Mouse (Mus musculus) hindbrain, embryonic 10.5 days (tissue): ENCODE results near the gene Rnf167. TPM values are rescaled to one million over a fixed set of nuclear protein-coding genes. Genes with fewer than 3 reads are reported as not detected.
A peak's percentile ranks its signal among the peaks of the same experiment; 100 is the strongest.

Source experiments
- DNase-seq: peaks from one replicate; pipeline ENCODE4 v3.0.0-alpha.2; 2017; ENCODE audit warnings: low spot score
- H3K27ac ChIP-seq: fragments of 300-500 bp; sonication (generic); 2 replicates; pipeline ENCODE4 v1.5.1; 2016; ENCODE audit warnings: mild to moderate bottlenecking, moderate library complexity
- H3K27me3 ChIP-seq: fragments of 300-500 bp; sonication (generic); 2 replicates; pipeline ENCODE4 v1.6.1; 2016; ENCODE audit warnings: mild to moderate bottlenecking; ENCODE audit not compliant: poor library complexity, insufficient read depth, severe bottlenecking
- H3K36me3 ChIP-seq: fragments of 300-500 bp; sonication (generic); 2 replicates; pipeline ENCODE4 v1.6.1; 2016; ENCODE audit warnings: mild to moderate bottlenecking, moderate library complexity
- H3K4me1 ChIP-seq: fragments of 300-500 bp; sonication (generic); replicated peaks from 2 replicates; pipeline ENCODE4 v1.6.1; 2016; ENCODE audit warnings: mild to moderate bottlenecking
- H3K4me3 ChIP-seq: fragments of 300-500 bp; sonication (generic); 2 replicates; pipeline ENCODE4 v1.5.1; 2016; ENCODE audit warnings: mild to moderate bottlenecking, moderate library complexity
- H3K9me3 ChIP-seq: fragments of 300-500 bp; sonication (generic); 2 replicates; pipeline ENCODE4 v1.6.1; 2016; ENCODE audit warnings: mild to moderate bottlenecking, moderate library complexity
- WGBS: fragments of 180-500 bp; shearing (Covaris S2); methylation state at CpG from one replicate; pipeline ENCODE4 v1.1.7; 2016; 5-methylcytosine and 5-hydroxymethylcytosine counted together
- polyA plus RNA-seq: library from polyadenylated mRNA; unstranded; fragments of >200 nt; fragmentation: Nextera tagmentation; extraction: Ambion mirVana; gene quantifications from 2 replicates; pipeline ENCODE4 v1.2.1, GENCODE M21; 2016

Rnf167 gene
- polyA plus RNA-seq, 1 experiment from 2014 or later: 97.1 TPM

DNA sequence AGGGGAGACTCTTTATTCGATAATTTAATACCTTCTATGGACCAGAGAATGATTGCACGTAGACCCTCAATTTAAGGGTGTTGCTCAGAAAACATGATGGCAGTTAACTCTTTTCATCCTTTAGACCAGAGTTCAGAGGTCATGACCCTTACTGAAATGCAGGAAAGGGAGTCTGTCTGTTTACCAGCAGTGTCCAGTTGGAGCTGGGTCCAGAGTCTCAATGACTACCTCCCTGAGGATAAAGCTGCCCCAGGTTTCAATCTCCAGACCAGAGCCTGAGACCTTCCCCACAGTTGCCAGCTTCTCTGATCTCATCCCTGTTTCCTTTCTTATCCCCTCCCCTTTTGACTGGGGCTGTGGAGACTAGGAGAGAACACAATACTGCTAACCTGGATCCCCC lies 31.5 kb downstream of the Rnf167 start:
- 60% methylated on average over 2 of the region's 2 CpGs for WGBS
- Histone ChIP-seq H3K4me1 (peaks cover 42% of the 10 kb centered on the region), H3K27ac (no peak overlapping the region), H3K4me3 (no peak overlapping the region), H3K36me3 (peaks cover 71% of the 10 kb centered on the region), H3K9me3 (no peaks in the 10 kb centered on the region), H3K27me3 (no peaks in the 10 kb centered on the region)
- no peak for DNase-seq

DNA sequence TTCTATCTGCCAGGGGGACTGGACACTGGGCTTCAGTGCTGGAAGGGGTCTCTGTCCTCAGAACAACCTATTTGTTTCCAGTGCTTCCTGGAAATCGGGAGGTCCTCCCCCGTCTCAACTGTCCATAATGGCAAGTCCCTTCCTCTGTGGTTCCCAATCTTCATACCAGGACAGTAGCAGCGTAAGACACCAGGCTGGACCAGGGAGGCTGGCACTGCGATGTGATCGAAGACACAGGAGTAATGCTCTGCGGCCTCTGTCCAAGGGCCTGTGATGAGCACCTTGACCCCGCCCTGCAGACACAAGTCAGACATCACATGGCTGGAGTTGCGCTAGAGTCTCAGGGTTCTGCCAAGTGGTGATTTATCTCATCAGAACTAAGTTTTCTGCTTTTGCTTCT lies 32.3 kb downstream of the Rnf167 start:
- H3K36me3 ChIP-seq: peaks cover 71% of the 10 kb centered on the region
- H3K4me3 ChIP-seq: no peak overlapping the region
- WGBS: 97% methylated on average over 8 of the region's 8 CpGs
- H3K27me3 ChIP-seq: no peaks in the 10 kb centered on the region
- no peak overlapping the region for H3K27ac ChIP-seq
- no peak for DNase-seq
- peaks cover 35% of the 10 kb centered on the region for H3K4me1 ChIP-seq
- no peaks in the 10 kb centered on the region for H3K9me3 ChIP-seq

DNA sequence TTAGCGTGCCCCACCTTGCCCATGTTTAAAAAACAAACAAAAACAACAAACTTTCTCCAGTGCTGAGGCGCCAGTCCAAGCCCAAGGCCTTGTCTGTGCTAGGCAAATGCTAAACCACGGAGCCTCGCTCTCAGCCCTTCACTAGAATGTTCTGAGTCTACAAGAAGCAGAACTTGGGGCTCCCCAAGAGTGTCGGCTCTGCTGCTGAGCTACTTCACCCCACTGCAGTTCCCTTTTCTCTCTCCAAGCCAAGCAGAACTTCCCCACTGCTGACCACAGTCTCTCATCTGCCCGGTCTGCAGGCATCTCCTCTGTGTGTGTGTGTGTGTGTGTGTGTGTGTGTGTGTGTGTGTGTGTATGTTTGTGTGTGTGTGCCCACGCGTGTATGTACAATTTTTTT lies 32.9 kb downstream of the Rnf167 start:
- peaks cover 73% of the 10 kb centered on the region for H3K36me3 ChIP-seq
- no peak for DNase-seq
- H3K4me3 ChIP-seq: no peak overlapping the region
- H3K27me3 ChIP-seq: no peaks in the 10 kb centered on the region
- WGBS: 84% methylated on average over 8 of the region's 8 CpGs
- H3K4me1 ChIP-seq: peaks cover 34% of the 10 kb centered on the region
- H3K27ac ChIP-seq: no peak overlapping the region
- H3K9me3 ChIP-seq: no peaks in the 10 kb centered on the region

DNA sequence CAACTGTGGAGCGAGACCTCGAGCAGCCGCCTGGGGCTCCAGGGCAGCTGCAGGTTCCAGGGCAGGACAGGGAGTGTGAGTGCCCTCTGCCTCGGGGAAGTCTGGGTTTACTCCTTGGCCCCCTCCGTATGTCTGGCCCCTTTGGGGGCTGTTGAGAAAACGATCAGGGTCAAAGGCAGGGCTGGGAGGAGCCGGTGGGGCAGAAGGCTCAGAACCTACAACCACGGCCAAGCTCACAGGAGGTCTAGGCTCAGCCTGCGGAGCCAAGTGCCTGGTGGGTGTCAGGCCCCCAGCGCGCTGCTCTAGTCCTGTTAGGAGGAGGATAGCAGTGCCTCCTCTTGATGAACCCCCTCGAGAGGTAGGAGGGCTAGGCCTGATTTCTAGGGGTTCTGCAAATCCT lies 34.1 kb downstream of the Rnf167 start:
- H3K4me1 ChIP-seq: peaks cover 36% of the 10 kb centered on the region
- H3K27ac ChIP-seq: peak overlapping the region; percentile 81
- no peak for DNase-seq
- no peaks in the 10 kb centered on the region for H3K27me3 ChIP-seq
- 0 out of 2 replicates have a peak overlapping the region, but pooled peaks have one; percentile 0 for H3K4me3 ChIP-seq
- peaks cover 69% of the 10 kb centered on the region for H3K36me3 ChIP-seq
- WGBS: 55% methylated on average over 12 of the region's 12 CpGs
- no peaks in the 10 kb centered on the region for H3K9me3 ChIP-seq

DNA sequence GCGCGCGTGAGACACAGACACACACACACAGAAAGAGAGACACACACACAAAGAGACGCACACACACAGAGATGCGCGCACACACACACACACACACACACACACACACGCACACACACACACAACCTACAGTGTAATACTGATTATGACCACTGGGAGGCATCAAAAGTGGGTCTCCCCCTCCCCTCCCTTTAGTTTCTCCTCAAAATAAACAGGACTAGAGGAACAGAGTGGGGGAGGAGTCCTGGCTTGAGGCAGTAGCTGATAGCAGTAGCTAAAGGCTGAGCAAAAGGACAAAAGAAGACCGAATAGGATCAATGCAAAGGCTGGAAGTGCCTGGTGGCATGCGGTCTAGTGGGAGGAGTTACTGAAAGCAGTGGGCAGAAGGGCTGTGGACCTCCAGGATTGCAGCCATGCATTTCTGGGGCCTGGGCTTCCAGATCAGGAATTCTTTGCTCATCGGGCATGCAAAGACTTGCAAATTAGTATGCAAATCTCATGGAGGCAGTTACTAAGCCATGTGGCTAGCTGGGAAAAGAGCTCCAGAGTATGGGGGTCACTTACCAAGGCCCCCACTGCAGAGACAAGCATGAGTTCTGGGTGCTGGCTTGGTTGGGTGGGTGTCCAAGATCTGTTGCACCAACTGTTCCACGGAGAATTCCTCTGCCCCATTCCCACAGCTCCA lies 35.0 kb downstream of the Rnf167 start:
- Histone ChIP-seq H3K36me3 (peaks cover 62% of the 10 kb centered on the region), H3K4me1 (peaks cover 45% of the 10 kb centered on the region), H3K27me3 (no peaks in the 10 kb centered on the region), H3K9me3 (no peaks in the 10 kb centered on the region), H3K27ac (peak overlapping the region; percentile 81), H3K4me3 (peak overlapping the region; percentile 20; the same call in 1 of the 2 replicates)
- 13% methylated on average over 11 of the region's 11 CpGs for WGBS
- DNase-seq: peak; percentile 72

DNA sequence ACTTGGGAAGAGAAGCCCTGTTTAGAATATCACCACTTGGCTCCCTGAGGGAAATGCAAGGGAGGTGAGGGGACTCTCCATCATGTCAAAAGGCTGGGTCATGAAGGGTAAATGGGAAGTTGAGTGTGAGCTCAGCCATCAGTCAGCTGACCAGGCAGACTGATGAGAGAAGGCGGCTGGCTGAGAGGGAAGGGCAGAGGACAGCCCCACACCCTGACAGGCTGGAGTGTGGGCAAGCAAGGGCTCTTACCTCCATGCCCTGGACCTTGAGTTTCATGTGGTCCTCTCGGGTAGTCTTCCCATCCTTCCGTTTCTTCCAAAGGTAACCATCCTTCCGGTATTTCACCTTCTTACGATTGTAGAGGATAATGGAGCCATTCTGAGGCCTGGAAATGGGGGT lies 36.6 kb downstream of the Rnf167 start:
- no peaks in the 10 kb centered on the region for H3K9me3 ChIP-seq
- H3K4me1 ChIP-seq: peaks cover 56% of the 10 kb centered on the region
- no peak overlapping the region for H3K4me3 ChIP-seq
- no peaks in the 10 kb centered on the region for H3K27me3 ChIP-seq
- 89% methylated on average over 5 of the region's 5 CpGs for WGBS
- DNase-seq: no peak
- peaks cover 56% of the 10 kb centered on the region for H3K36me3 ChIP-seq
- H3K27ac ChIP-seq: no peak overlapping the region

DNA sequence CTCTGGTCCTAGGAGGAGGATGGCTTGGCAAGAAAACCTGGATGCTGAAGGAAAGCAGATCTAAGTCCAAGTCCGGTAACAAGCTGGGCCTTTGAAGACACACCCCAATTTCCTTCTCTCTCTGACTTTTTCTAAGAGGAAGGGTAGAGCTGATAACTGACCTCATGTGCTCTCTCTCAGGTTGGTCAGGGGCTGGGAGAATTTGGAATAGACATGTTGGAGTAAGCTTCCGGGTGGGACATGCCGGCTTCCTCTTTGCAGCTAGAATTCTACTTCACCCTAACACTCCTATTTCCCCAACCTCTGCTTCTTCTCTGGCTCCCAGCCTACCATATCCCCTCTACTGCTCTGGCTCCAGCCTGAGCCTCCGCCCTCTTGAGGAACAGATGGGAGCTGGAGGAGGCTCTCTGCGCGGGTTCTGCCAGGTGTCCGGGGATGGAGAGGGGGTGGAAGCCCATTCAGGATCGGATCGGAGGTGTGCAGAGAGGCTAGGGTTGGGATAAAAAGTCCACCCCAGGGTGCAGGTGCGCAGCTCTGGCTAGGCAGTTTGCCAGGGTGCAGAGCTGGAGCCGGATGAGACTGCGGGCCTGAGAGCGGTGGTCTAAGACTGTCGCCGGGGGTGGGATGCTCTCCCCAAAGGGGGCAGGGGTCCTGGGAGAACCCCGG lies 40.0 kb downstream of the Rnf167 start:
- Histone ChIP-seq H3K4me1 (peaks cover 45% of the 10 kb centered on the region), H3K27me3 (no peaks in the 10 kb centered on the region), H3K36me3 (peaks cover 36% of the 10 kb centered on the region), H3K9me3 (no peaks in the 10 kb centered on the region), H3K4me3 (peak overlapping the region; percentile 82), H3K27ac (peak overlapping the region; percentile 92)
- DNase-seq: no peak
- 6% methylated on average over 16 of the region's 16 CpGs for WGBS

DNA sequence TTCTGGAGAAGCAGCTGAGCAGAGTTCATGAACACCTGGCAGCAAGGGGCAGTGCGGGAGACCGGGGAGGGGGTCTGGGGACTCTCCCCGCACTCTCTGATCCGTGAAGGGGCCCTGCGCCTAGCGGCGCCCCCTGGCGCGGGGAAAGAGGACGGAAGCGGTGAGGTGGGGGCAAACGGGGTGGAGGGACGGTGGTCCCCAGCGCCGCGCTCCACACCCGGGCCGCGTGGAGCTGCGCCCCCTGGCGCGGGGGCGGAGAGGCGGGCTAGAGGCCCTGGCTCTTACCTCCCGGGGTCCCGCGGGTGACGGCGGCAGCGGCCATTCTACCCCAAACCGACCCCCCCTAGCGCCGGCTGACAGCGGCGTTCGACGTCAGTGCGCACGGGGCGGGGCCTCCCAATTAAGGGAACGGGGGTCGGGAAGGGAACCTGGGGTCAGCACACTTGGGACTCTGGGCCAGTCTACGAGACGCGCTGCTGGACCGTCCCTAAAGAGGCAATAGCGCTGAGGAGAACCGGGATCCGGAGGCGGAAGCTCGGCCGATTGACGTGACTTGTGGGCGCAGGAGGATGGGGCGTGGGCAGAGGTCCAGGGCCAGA lies 40.7 kb downstream of the Rnf167 start, which contains the start of gene Camta2:
Gene Camta2, minus strand, starts transcription at position 505 of the 599 bp plus-strand sequence.
- Histone ChIP-seq H3K4me1 (peaks cover 38% of the 10 kb centered on the region), H3K4me3 (peak within 1 kb of the TSS; percentile 82), H3K27ac (peak within 1 kb of the TSS; percentile 92), H3K27me3 (no peaks in the 10 kb centered on the region), H3K9me3 (no peaks in the 10 kb centered on the region), H3K36me3 (peaks cover 31% of the 10 kb centered on the region)
- under 1% methylated on average over 55 of the region's 55 CpGs for WGBS
- DNase-seq: peak; percentile 88

DNA sequence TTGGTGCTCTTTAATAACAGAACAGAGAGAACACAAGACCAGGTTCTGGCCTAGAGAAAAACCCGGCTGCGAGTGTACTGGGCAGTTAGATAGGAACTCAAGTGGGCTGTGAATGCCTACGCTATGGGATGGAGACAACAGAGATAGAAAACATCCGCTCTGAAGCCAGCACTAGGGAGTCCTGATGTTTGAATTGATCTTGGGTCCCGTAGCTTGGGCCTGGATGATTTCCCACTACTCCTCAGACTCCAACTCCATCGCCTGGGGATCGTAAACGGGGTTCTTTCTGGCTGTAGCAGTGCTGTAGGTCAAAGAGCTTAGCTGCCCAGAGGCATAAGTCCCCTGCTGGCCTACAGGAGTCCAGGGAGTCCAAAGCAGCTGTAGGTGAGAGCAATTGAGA lies 41.3 kb downstream of the Rnf167 start:
- Histone ChIP-seq H3K27me3 (no peaks in the 10 kb centered on the region), H3K4me3 (peak overlapping the region; percentile 82), H3K9me3 (no peaks in the 10 kb centered on the region), H3K36me3 (peaks cover 24% of the 10 kb centered on the region), H3K27ac (peak overlapping the region; percentile 92), H3K4me1 (peaks cover 32% of the 10 kb centered on the region)
- DNase-seq: no peak
- 10% methylated on average over 8 of the region's 8 CpGs for whole genome bisulfite sequencing

DNA sequence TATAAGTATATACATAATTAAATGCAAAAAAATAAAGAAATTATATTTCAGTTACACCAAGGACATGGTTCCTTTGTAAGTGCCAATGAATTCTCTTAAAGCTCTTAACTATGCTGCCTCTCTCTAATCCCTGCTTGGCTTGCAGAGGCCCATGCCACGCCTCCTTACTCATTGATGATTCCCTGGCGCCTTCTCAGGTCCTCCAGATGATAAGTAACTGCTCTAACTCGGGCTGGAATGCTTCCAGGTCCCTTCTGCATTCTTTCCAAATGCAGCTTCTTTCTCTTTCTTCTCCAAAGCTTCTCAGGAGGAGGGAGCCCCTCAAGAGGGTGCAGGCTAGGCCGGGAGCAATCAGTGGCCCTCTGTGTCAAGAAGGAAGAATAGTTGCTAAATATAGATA lies 42.5 kb downstream of the Rnf167 start:
- 61% methylated on average over 4 of the region's 4 CpGs for WGBS
- no peak for DNase-seq
- no peak overlapping the region for H3K4me3 ChIP-seq

DNA sequence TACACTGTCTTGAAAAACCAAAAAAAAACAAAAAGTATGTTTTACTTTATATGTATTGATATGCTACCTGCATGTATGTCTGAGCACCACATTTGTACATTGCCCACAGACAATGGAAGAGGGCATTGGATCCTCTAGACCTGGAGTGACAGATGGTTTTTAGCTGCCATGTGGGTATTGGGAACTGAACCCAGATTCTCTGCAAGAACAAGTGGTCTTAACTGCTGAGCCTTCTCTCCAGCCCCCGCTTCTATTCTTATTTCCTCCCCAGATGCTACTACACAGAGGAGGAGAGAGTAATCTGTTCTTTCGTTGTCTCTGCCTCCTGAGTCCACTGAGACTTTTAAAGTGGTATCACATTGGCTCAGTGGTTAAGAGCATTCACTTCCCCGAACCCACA lies 46.5 kb downstream of the Rnf167 start:
- no peak overlapping the region for H3K27ac ChIP-seq
- H3K4me3 ChIP-seq: no peak overlapping the region
- DNase-seq: no peak
- no peaks in the 10 kb centered on the region for H3K36me3 ChIP-seq
- peaks cover 6% of the 10 kb centered on the region for H3K4me1 ChIP-seq
- no peaks in the 10 kb centered on the region for H3K27me3 ChIP-seq
- no peaks in the 10 kb centered on the region for H3K9me3 ChIP-seq
- 79% methylated on average over 3 of the region's 3 CpGs for WGBS

More for the DNA sequence above, 42.5 kb downstream of the Rnf167 start:
- Histone ChIP-seq H3K9me3 (no peaks in the 10 kb centered on the region), H3K27me3 (no peaks in the 10 kb centered on the region), H3K27ac (no peak overlapping the region), H3K4me1 (peaks cover 32% of the 10 kb centered on the region), H3K36me3 (peaks cover 12% of the 10 kb centered on the region)

DNA sequence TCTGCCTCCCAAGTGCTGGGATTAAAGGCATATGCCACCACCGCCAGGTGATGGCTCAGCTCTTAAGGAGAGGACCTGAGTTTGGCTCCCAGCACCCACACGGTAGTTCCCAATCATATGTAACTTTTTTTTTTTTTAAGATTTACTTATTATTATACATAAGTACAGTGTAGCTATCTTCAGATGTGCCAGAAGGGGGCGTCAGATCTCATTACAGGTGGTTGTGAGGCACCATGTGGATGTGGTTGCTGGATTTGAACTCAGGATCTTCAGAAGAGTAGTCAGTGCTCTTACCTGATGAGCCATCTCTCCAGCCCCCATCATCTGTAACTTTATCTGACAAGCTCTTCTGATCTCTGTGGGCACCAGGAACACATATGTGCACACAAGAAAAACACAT lies 50.3 kb downstream of the Rnf167 start:
- H3K4me1 ChIP-seq: peaks cover 29% of the 10 kb centered on the region
- no peaks in the 10 kb centered on the region for H3K27me3 ChIP-seq
- 76% methylated on average over 3 of the region's 3 CpGs for WGBS
- H3K36me3 ChIP-seq: peaks cover 2% of the 10 kb centered on the region; the same call in 1 of the 2 replicates
- no peak for DNase-seq
- H3K4me3 ChIP-seq: no peak overlapping the region
- H3K27ac ChIP-seq: no peak overlapping the region
- no peaks in the 10 kb centered on the region for H3K9me3 ChIP-seq

DNA sequence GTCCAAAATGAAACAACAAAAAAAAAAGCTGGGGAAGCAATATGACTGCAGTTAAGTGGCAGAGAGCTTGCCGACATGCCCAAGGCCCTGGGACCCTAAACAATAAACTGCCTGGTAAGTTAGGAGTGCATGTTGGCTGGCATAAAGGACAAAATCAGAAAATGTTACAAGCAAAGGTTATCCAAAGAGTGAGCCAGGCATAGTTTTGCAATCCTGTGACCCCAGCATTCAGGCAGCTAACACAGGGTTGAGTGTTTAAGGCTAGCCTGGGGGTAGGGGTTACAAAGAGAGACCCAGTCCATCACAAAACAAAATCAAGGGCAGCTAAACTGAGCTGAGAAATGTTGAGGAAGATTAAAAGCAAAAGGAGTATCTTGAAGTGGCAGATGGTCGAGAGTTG lies 52.0 kb downstream of the Rnf167 start:
- 81% methylated on average over 2 of the region's 2 CpGs for WGBS
- H3K4me3 ChIP-seq: peak overlapping the region; percentile 82; the same call in 1 of the 2 replicates
- DNase-seq: no peak

More for the DNA sequence above, 52.0 kb downstream of the Rnf167 start:
- Histone ChIP-seq H3K27me3 (no peaks in the 10 kb centered on the region), H3K9me3 (no peaks in the 10 kb centered on the region), H3K36me3 (peaks cover 17% of the 10 kb centered on the region), H3K27ac (no peak overlapping the region), H3K4me1 (peaks cover 34% of the 10 kb centered on the region)
